Mouse (Mus musculus): ENCODE measurements at regions not wholly inside any gene's neighbourhood (a gene's known extent, or its start where the extent isn't known, plus 50 kb on each side); places are given as distances from the start of the nearest gene placed in this dataset.

GRCm38 (mm10) chr1:89332676-89333075, 121.9 kb upstream of the Agap1 start:
- Histone ChIP-seq H3K4me3 (ENCODE audit: low read depth, low read length) (no peak overlapping the region), H3K9ac (ENCODE audit: low read length) (no peak overlapping the region), H3K27me3 (replicated peaks; ENCODE audit: control insufficient read depth, insufficient read depth, low read length) (no peaks in the 10 kb centered on the region), H3K4me2 (ENCODE audit: low read length) (no peak overlapping the region), H3K9me3 (replicated peaks; ENCODE audit: control insufficient read depth, low read length) (no peaks in the 10 kb centered on the region), H3K36me3 (ENCODE audit: control insufficient read depth, insufficient read depth, low read length) (no peaks in the 10 kb centered on the region), H3K4me1 (ENCODE audit: control insufficient read depth, insufficient read depth, low read length) (no peaks in the 10 kb centered on the region), H3K27ac (ENCODE audit: low read depth, low read length) (no peak overlapping the region)
- WGBS, result 52% methylated on average over 7 of the region's 7 CpGs
- DNase-seq (ENCODE audit: low spot score) (no peak), ATAC-seq (no peak)

DNA sequence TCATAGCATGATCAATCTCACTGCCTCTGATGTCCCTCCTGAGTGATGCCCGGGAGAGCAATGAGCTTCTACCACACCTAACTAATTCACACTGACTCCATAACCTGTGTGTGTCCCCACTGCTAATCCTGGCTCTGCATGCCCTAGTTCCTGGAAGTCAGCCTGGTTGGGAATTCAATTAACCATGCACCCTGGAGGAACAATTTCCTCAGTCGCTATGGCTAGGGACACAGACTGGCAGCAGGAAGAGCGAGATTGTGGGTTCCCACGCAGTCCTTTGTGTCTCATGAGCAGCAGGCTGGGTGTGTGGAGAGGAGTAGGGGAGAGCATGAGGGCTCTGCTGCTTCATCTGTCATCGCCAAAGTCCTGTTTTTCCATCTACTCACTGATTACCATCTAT, 116.7 kb upstream of the Agap1 start:
- Histone ChIP-seq H3K9me3 (replicated peaks; ENCODE audit: control insufficient read depth, low read length) (no peaks in the 10 kb centered on the region), H3K4me3 (ENCODE audit: low read depth, low read length) (no peak overlapping the region), H3K4me2 (ENCODE audit: low read length) (no peak overlapping the region), H3K27ac (ENCODE audit: low read depth, low read length) (no peak overlapping the region), H3K9ac (ENCODE audit: low read length) (no peak overlapping the region), H3K27me3 (replicated peaks; ENCODE audit: control insufficient read depth, insufficient read depth, low read length) (no peaks in the 10 kb centered on the region), H3K4me1 (ENCODE audit: control insufficient read depth, insufficient read depth, low read length) (no peaks in the 10 kb centered on the region), H3K36me3 (ENCODE audit: control insufficient read depth, insufficient read depth, low read length) (no peaks in the 10 kb centered on the region)
- ATAC-seq (no peak), DNase-seq (ENCODE audit: low spot score) (no peak)
- 90% methylated on average over 5 of the region's 5 CpGs for WGBS

- H3K27ac ChIP-seq (ENCODE audit: low read depth, low read length), result no peak overlapping the region
- no peaks in the 10 kb centered on the region for H3K36me3 ChIP-seq (ENCODE audit: control insufficient read depth, insufficient read depth, low read length)
- no peak overlapping the region for H3K4me3 ChIP-seq (ENCODE audit: low read depth, low read length)
- H3K4me2 ChIP-seq (ENCODE audit: low read length), result no peak overlapping the region
- no peak overlapping the region for H3K9ac ChIP-seq (ENCODE audit: low read length)
- WGBS, result 57% methylated on average over 4 of the region's 4 CpGs
- DNase-seq (ENCODE audit: low spot score) (no peak), ATAC-seq (no peak)
- H3K27me3 ChIP-seq (replicated peaks; ENCODE audit: control insufficient read depth, insufficient read depth, low read length), result no peaks in the 10 kb centered on the region
- no peaks in the 10 kb centered on the region for H3K9me3 ChIP-seq (replicated peaks; ENCODE audit: control insufficient read depth, low read length)
- no peaks in the 10 kb centered on the region for H3K4me1 ChIP-seq (ENCODE audit: control insufficient read depth, insufficient read depth, low read length)
These were observed 111.8 kb upstream of the Agap1 start for GRCm38 (mm10) chr1:89342794-89343193.

GRCm38 (mm10) chr1:89344546-89344945, 110.1 kb upstream of the Agap1 start:
- H3K9me3 ChIP-seq (replicated peaks; ENCODE audit: control insufficient read depth, low read length), result no peaks in the 10 kb centered on the region
- DNase-seq (ENCODE audit: low spot score), result no peak
- 41% methylated on average over 6 of the region's 6 CpGs for WGBS
- H3K9ac ChIP-seq (ENCODE audit: low read length), result no peak overlapping the region
- no peak overlapping the region for H3K4me3 ChIP-seq (ENCODE audit: low read depth, low read length)
- H3K36me3 ChIP-seq (ENCODE audit: control insufficient read depth, insufficient read depth, low read length), result no peaks in the 10 kb centered on the region
- no peaks in the 10 kb centered on the region for H3K4me1 ChIP-seq (ENCODE audit: control insufficient read depth, insufficient read depth, low read length)
- ATAC-seq, result no peak
- H3K27ac ChIP-seq (ENCODE audit: low read depth, low read length), result no peak overlapping the region
- H3K27me3 ChIP-seq (replicated peaks; ENCODE audit: control insufficient read depth, insufficient read depth, low read length), result no peaks in the 10 kb centered on the region
- no peak overlapping the region for H3K4me2 ChIP-seq (ENCODE audit: low read length)

DNA sequence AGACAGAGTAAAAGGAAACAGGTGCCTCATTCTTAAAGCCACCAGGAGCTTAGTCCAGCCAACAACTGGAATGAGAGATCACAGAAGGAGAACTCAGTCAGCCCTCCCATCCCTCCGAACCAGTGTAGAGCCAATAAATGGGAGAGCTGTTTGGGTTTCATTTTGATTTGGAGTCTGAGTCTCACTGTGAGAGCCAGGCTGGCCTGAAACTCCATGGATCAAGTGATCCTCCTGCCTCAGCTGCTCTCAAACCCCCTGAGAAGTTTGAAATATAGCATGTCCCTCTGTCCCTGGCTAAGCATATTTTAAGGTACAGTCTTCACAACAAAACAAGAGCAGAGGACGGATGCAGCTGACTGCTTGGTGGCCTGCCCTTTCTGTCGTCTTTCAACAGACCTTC, 107.3 kb upstream of the Agap1 start:
- no peaks in the 10 kb centered on the region for H3K9me3 ChIP-seq (replicated peaks; ENCODE audit: control insufficient read depth, low read length)
- WGBS, result 72% methylated on average over 3 of the region's 3 CpGs

DNA sequence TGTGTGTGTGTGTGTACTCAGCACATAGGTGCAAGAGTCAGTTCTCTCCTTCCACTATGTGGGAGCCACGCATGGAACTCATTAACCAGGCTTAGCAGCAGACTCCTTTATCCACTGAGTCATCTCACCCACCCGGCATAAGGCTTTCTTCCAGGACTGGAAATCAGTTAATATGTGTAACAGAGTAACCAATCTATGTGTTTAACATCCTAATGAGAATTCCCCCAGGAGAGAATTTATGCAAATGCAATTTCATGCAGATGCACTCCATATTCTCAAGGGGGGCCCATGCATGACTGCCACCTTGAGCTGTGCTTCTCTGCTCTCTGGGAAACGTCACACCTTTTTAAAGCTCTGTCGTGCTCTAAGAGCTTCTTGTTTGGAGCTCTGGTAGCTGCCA, 101.7 kb upstream of the Agap1 start:
- Histone ChIP-seq H3K4me2 (ENCODE audit: low read length) (no peak overlapping the region), H3K4me1 (ENCODE audit: control insufficient read depth, insufficient read depth, low read length) (no peaks in the 10 kb centered on the region), H3K36me3 (ENCODE audit: control insufficient read depth, insufficient read depth, low read length) (no peaks in the 10 kb centered on the region), H3K27me3 (replicated peaks; ENCODE audit: control insufficient read depth, insufficient read depth, low read length) (no peaks in the 10 kb centered on the region), H3K9me3 (replicated peaks; ENCODE audit: control insufficient read depth, low read length) (no peaks in the 10 kb centered on the region; the same call in 1 of the 2 replicates), H3K27ac (ENCODE audit: low read depth, low read length) (no peak overlapping the region), H3K9ac (ENCODE audit: low read length) (no peak overlapping the region), H3K4me3 (ENCODE audit: low read depth, low read length) (no peak overlapping the region)
- WGBS, result 75% methylated on average over 4 of the region's 4 CpGs
- ATAC-seq, result no peak
- DNase-seq (ENCODE audit: low spot score), result peak; percentile 14

More for the DNA sequence above, 107.3 kb upstream of the Agap1 start:
- no peak overlapping the region for H3K4me2 ChIP-seq (ENCODE audit: low read length)
- ATAC-seq, result no peak
- H3K4me3 ChIP-seq (ENCODE audit: low read depth, low read length), result no peak overlapping the region
- no peak overlapping the region for H3K9ac ChIP-seq (ENCODE audit: low read length)
- no peaks in the 10 kb centered on the region for H3K4me1 ChIP-seq (ENCODE audit: control insufficient read depth, insufficient read depth, low read length)
- no peaks in the 10 kb centered on the region for H3K36me3 ChIP-seq (ENCODE audit: control insufficient read depth, insufficient read depth, low read length)
- no peaks in the 10 kb centered on the region for H3K27me3 ChIP-seq (replicated peaks; ENCODE audit: control insufficient read depth, insufficient read depth, low read length)
- no peak for DNase-seq (ENCODE audit: low spot score)
- H3K27ac ChIP-seq (ENCODE audit: low read depth, low read length), result no peak overlapping the region

DNA sequence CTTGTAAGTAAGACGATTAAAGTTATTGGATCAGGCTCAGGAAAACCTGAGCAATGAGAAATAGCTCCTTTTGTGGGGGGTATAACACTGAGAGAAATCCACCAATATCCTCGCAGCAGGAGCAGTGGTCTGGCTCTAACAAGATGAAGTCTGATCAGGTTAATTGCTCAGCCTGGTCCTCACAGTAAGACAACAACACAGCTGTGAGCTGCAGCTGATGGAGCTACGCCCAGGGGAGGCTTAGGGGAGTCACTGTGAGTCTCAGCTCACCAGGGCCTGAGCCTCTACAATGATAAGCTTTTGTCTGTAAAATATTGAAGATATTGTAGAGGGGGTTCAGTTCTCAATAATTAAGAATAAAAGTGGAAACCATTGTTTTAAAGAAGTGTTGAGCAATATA, 95.3 kb upstream of the Agap1 start:
- H3K27me3 ChIP-seq (replicated peaks; ENCODE audit: control insufficient read depth, insufficient read depth, low read length), result no peaks in the 10 kb centered on the region
- no peak for ATAC-seq

DNA sequence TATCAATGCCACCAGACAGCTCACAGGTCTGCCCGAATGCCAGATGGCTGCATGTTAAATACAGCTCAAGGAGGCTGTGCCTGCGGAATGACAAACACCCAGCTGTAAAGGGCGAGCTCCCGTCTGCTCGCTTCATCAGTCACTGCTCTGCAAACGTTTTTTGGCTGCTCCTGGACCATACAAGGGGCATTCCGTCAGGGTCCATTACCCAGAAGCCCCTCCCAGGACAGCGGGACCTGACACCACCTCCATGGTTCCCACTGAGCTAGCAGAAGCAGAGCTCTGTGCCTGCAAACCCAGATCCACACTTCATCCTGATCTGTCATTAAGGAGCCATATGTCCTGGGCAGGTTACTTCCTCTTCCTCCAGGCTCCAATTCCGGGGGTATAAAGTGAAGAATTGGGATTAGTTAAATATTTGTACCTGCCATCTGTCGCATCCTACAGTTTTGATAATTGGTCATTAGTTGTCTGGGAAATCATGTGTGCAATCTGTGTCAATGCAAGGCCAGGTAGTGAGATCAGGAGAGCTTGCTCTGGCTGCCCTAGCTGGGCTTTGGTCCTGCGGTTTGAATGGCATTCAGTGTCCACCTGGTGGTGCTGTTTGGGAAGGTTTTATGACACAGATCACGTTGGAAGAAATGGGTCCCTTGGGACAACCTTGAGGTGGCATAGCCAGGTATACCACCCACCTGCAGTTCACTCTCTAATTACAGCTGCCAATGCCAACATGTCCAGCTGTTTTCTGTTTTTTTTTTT, 89.9 kb upstream of the Agap1 start:
- no peak overlapping the region for H3K4me2 ChIP-seq (ENCODE audit: low read length)
- DNase-seq (ENCODE audit: low spot score), result peak; percentile 57
- 0 out of 2 replicates have a peak, but pooled peaks cover 2% of the 10 kb centered on the region for H3K4me1 ChIP-seq (ENCODE audit: control insufficient read depth, insufficient read depth, low read length)
- H3K9ac ChIP-seq (ENCODE audit: low read length), result no peak overlapping the region
- peak; percentile 55 for ATAC-seq
- H3K27ac ChIP-seq (ENCODE audit: low read depth, low read length), result no peak overlapping the region; the same call in 1 of the 2 replicates
- no peaks in the 10 kb centered on the region for H3K36me3 ChIP-seq (ENCODE audit: control insufficient read depth, insufficient read depth, low read length)
- no peaks in the 10 kb centered on the region for H3K9me3 ChIP-seq (replicated peaks; ENCODE audit: control insufficient read depth, low read length)
- no peaks in the 10 kb centered on the region for H3K27me3 ChIP-seq (replicated peaks; ENCODE audit: control insufficient read depth, insufficient read depth, low read length)
- no peak overlapping the region for H3K4me3 ChIP-seq (ENCODE audit: low read depth, low read length)
- WGBS, result 56% methylated on average over 12 of the region's 12 CpGs

More for the DNA sequence above, 95.3 kb upstream of the Agap1 start:
- Histone ChIP-seq H3K9ac (ENCODE audit: low read length) (no peak overlapping the region), H3K4me1 (ENCODE audit: control insufficient read depth, insufficient read depth, low read length) (0 out of 2 replicates have a peak, but pooled peaks cover 2% of the 10 kb centered on the region), H3K36me3 (ENCODE audit: control insufficient read depth, insufficient read depth, low read length) (no peaks in the 10 kb centered on the region), H3K4me2 (ENCODE audit: low read length) (no peak overlapping the region), H3K4me3 (ENCODE audit: low read depth, low read length) (no peak overlapping the region), H3K9me3 (replicated peaks; ENCODE audit: control insufficient read depth, low read length) (no peaks in the 10 kb centered on the region; the same call in 1 of the 2 replicates), H3K27ac (ENCODE audit: low read depth, low read length) (no peak overlapping the region)
- no peak for DNase-seq (ENCODE audit: low spot score)
- WGBS, result 41% methylated on average over 3 of the region's 3 CpGs

DNA sequence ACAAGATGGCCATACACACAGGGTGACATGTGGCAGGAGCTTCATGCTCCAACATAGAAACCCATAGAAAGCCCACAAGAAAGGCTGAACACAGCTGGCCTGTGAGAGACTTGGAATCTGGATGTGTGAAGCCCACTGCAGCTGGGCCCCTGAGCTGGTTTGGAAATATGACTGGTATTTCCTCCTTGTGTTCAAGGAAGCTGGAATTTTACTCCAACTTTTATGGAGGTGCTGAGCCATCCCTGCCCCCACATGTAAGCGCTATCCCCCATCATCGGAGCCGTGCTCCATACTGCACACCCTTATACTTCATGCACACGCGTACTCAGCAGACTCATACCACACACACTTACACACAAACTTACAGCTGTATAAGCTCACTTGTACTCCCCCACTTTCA, 87.7 kb upstream of the Agap1 start:
- no peak overlapping the region for H3K4me2 ChIP-seq (ENCODE audit: low read length)
- H3K27me3 ChIP-seq (replicated peaks; ENCODE audit: control insufficient read depth, insufficient read depth, low read length), result no peaks in the 10 kb centered on the region
- no peak overlapping the region for H3K4me3 ChIP-seq (ENCODE audit: low read depth, low read length)
- WGBS, result 97% methylated on average over 5 of the region's 5 CpGs
- no peak overlapping the region for H3K27ac ChIP-seq (ENCODE audit: low read depth, low read length)
- H3K9ac ChIP-seq (ENCODE audit: low read length), result no peak overlapping the region
- DNase-seq (ENCODE audit: low spot score) (no peak), ATAC-seq (no peak)
- no peaks in the 10 kb centered on the region for H3K36me3 ChIP-seq (ENCODE audit: control insufficient read depth, insufficient read depth, low read length)
- 0 out of 2 replicates have a peak, but pooled peaks cover 2% of the 10 kb centered on the region for H3K4me1 ChIP-seq (ENCODE audit: control insufficient read depth, insufficient read depth, low read length)
- H3K9me3 ChIP-seq (replicated peaks; ENCODE audit: control insufficient read depth, low read length), result no peaks in the 10 kb centered on the region
